Mouse (Mus musculus): ENCODE results near the gene Myo19.

The Myo19 gene

DNA sequence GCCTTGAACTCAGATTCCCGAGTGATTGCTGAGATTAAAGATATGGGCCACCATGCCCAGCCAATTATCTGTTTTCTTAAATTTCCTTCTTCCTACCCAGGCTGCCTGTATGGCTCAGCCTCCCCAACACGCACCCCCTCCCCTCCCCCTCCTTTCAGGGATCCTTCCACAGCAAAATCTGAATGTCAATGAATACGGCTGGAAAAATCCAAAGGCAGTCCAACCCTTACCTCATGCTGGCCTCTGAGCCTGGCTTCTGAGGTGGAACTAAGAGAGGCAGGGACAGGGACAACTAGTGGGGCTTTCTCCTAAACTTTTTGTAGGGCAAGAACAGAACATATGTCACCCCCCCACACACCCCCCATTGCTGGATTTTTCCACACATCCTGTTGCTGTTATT is 68.2 kb downstream of the Myo19 start:
- DNase-seq, result no peak

DNA sequence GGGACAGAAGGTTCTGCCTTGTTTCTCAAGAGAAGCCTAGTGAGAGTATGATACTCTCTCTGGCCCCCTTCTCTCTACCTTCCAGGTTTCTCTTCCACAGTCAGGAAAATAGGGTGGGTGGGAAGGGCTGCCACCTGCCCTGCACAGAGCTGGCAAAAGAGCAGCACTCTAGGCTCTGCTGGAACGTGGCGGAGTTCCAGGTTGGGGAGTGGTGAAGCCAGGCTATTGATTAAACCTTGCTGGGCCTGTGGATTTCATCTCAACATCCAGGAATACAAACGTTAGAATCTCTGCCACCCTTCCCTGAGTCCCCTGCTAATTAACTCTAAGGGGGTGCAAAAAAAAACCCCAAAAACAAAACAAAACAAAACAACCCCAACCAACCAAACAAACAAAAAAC is 68.6 kb downstream of the Myo19 start:
- no peak for DNase-seq

DNA sequence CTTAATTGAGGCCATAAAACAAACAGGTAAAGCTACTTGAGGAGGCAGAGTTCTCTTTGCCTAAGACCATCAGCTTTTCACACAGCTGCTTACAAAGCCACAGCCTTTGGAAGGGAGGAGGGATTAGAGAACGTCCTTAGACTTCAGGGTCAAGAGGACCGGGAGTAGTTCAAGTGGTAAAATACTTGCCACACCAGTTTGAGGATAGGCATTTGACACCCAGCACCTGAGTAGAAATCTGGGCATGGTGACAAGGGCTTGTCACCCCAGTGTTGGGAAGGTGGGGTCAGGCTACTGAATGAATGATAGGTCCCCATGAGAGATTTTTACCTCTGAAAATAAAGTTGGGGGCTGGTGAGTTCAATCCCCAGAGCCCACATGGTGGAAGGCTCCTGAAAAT is 72.7 kb downstream of the Myo19 start:
- DNase-seq, result no peak

DNA sequence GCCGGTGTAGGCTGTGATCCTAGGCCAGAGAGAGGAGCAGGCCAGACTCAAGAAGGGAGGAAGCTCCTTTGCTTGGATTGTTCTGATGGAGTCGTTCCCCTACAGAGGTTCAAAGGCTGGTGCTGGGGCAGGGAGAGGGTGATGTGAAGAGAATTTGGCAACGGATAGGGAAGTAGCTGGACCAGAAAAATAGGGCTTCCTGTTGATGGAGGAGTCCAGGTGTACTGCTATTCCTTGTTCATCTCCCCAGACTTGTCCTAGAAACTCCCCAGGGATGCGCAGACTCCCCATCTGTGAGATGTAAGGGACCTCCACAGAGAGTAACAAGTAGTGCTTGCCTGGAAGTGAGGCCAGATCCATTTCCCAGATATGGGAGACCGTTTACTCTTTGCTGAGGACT is 76.5 kb downstream of the Myo19 start:
- DNase-seq, result no peak

DNA sequence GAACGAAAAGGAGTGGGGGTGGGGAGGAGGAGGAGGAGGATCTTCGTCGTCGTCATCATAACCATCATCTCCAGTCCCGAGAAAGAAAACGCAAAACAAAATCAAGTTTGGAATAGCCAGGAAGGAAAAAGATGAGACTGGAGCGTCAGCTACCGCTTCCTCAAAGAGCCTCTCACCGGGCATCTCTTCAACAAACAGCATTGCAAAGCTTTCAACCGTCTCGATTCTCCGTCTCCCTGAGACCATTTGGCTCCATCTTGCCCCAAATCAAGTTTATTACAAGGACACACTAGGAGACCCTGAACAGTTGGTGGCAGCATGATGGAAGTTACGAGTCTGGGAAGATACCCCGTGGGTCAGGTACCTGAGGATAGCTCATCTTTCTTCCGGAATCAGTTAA is 77.2 kb downstream of the Myo19 start:
- DNase-seq, result no peak

DNA sequence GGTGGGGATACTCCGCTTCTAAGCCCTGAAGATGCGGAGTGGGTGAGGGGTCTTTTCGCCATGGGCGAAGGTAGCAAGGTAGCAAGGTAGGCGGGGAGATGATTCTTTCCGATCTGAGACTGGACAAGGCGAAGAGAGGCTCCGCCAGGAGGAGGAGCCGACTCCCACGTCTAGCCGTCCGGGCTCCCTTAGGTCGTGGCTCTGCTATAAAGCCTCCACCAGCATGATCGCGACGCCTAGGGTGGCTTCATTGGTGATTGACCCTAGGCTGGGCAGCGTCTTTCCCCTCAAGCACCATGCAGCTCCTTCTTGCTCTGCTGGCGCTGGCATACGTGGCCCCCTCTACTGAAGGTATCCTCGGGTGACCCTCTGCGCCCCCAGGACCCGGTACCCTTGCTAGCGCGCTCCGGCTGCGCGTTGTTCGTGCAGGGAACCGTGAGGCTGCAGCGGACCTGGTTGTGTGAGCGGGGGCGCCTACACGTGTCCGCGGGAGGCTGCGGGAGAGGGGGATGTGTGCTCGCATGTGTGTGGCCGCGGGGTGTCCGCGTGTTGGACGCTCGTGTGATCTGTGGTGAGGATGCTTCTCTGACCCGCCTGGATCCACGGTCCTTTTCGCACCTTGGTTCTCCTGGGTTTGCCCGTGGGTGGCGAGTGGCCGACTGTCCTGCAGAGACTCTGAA is 77.8 kb downstream of the Myo19 start, which contains the start of gene Car4:
Gene Car4 (plus strand): TSS at position 196 of the 680 bp plus-strand sequence.
- peak; percentile 43 for DNase-seq

DNA sequence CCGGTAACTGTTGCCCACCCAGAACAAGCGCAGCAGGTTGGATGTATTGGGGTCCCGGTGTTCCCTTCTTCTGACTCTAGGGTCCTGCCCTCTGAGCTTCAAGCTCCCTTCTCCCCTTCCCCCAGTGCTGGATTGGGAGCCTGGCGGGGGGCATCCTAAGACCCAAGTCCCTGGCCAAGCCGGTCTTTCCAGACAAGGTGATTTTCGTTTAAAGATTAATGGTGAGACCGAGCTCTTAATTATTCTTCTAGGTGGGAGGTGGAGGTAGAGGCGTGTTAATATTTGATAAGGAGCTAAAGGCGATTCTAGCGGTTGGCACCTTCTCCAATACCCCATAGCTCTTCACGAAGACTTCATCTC is 78.3 kb downstream of the Myo19 start:
- no peak for DNase-seq

DNA sequence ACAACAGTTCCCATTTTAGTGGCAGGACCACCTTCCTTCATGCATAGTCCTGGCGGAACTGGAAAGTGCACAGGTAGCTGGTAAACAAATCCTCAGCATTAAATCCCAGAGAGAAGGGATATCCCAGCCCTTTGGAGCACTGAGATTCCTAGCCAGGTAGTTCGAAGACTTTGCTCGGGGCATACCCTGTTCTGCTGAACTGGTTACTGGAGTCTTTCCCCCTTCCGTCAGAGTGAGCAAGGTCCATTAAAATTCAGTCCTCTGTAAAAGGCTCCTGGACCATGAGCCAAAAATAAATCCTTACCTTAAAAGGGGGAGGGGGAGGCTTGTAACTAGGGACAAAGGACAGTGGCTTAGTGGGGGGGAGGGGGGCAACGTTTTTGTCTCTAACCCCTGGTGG is 79.2 kb downstream of the Myo19 start:
- DNase-seq, result no peak

DNA sequence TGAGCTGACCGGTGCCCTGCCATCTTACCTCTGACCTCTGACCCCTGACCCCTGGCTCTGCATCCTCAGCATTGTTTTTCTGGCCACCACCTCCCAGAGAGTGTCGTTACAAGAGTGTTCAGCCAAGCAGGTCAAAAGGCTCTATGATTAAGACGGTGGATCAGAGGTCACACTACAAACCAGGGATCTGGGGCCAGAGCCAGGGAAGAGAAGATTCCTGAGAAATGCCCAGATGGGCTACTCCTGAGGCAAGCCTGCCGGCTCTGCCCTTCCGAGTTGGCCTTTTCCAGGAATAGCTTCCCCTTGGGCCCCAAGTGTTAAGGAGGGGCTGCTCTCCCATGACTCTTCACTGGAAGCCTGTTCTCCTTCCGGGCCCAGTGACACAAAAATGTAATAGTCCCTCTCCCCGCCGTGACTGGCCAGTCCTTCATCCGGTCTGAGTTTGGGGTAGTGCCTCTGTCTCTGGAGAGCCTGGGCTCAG is 79.8 kb downstream of the Myo19 start:
- peak; percentile 48 for DNase-seq

DNA sequence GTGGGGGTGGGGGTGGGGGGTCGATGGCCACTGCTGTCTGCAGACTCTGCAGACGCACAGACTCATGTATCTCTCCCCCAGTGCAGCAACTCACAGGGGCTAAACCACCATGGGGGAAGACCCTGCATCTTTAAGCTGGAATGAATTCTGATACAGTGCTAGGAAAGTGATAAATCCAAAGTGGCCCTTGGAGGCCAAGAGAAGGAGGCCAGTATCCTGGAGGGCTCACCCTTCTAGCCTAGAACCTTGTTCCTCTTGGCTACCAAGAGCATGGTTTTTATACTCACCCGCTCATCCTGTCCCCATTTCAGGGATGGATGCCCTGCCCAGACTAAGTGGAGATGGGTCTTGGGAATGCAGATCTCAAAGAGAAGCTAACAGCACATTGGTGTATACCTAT is 80.3 kb downstream of the Myo19 start:
- no peak for DNase-seq

DNA sequence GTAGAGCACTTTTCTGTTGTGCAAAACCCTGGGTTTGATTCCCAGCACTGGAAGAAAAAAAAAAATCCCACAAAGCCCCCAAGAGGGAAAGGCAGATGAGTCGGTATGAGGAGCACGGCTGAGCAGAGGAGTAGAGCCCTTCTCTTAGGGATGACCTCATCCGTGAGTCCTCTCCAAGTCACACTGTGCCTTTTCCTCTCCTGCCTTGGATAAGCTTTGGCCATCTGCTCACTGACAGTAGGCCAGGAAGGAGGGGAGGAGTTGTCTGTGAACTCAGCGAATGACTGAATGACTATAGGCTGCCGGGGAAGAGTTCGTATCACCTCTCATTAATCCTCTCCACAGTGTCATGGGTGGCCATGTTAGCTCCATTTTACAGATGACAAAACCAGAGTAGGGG is 80.8 kb downstream of the Myo19 start:
- DNase-seq, result no peak

Measured in embryo, embryonic 11 days (tissue).